Comparison of ENCODE assay signal across 9 mouse cellular contexts in the genomic region with DNA sequence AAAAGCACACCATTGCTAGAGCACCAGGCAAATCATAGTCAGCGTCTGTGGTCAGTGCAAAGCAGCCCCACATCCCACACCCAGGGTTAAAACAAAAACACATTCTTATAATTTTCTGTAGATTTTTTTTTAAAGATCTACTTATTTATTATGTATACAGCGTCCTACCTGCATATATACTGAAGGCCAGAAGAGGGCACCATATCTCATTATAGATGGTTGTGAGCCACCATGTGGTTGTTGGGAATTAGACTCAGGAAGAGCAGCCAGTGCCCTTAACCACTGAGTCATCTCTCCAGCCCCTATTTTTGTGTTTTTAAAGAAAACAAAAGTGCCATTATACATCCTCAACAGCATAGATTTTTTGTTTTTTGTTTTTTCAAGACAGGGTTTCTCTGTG. TPM values are rescaled to one million over a fixed set of nuclear protein-coding genes. Genes with fewer than 3 reads are reported as not detected.
DNase-seq lines count a peak whose midpoint lies in the region; ATAC-seq and TF ChIP-seq lines count a peak whose summit lies in the region.
"Had no signal": no experiment of that assay in that cellular context is flagged by ENCODE, and none has a peak within 500 bp of the region (broad histone marks: within the 10 kb centered on the region; RNA-seq: fewer than 3 reads in every experiment).

No protein-coding gene starts in this region.

- TF ChIP-seq EP300 in CH12.LX (IDR thresholded peaks at IDR 0.05; ENCODE audit: low read length), result no peak

- DNase-seq in kidney, adult 8-10 months, result peak; percentile 49 to 51
- peak; percentile 62 to 69 for DNase-seq in B cell, adult 2 months
- peak; percentile 49 for DNase-seq in CH12.LX (ENCODE audit: extremely low read depth)
- peak; percentile 26 to 31 for DNase-seq in heart, postnatal 36 days
- DNase-seq in thymus, postnatal 4 days, result peak; percentile 37
- no peak for DNase-seq in adrenal gland, adult 8-10 months

- no peak for ATAC-seq in kidney, embryonic 14.5 days (ENCODE audit: low FRiP score, low TSS enrichment)
- no peak for ATAC-seq in megakaryocyte, adult 5-6 weeks (ENCODE audit: poor library complexity, severe bottlenecking)

- intact Hi-C loops in heart, postnatal 36 days (cut with DNase I), result loop anchor here (2.0 to 5.0 kb wide), 3 partner anchors 34 to 159 kb away; partner anchors contain the start of genes Dolk and Nup188

- H3K27ac ChIP-seq in kidney, embryonic 14.5 days (ENCODE audit: low read depth, low read length), result no peak overlapping the region
- H3K27ac ChIP-seq in CH12.LX (ENCODE audit: insufficient read depth, low read depth), result no peak overlapping the region
- H3K27ac ChIP-seq: lung, embryonic 15.5 days had no signal

- no peaks in the 10 kb centered on the region for H3K9me3 ChIP-seq in kidney, embryonic 14.5 days (ENCODE audit: control insufficient read depth, low read length)
- H3K9me3 ChIP-seq in CH12.LX (replicated peaks; ENCODE audit: low read length), result no peaks in the 10 kb centered on the region
- H3K9me3 ChIP-seq: lung, embryonic 15.5 days had no signal

- in situ Hi-C loops in CH12.LX (cut with MboI; ENCODE audit: low pct_ligation_motif_present, low pct_unique_long_range_greater_than_20kb, low sequenced_read_pairs), result no loop called here

- no peaks in the 10 kb centered on the region for H3K27me3 ChIP-seq in kidney, embryonic 14.5 days (ENCODE audit: control insufficient read depth, insufficient read depth, low read length)
- no peaks in the 10 kb centered on the region for H3K27me3 ChIP-seq in CH12.LX (replicated peaks)
- H3K27me3 ChIP-seq: lung, embryonic 15.5 days had no signal

- H3K4me2 ChIP-seq in kidney, embryonic 14.5 days (replicated peaks; ENCODE audit: low read depth, low read length), result no peak overlapping the region
- H3K4me2 ChIP-seq in CH12.LX (ENCODE audit: insufficient read depth, low read depth, poor library complexity, severe bottlenecking), result no peak overlapping the region
- H3K4me2 ChIP-seq: lung, embryonic 15.5 days had no signal

- TF ChIP-seq POLR2A in CH12.LX (IDR thresholded peaks at IDR 0.05; ENCODE audit: low read depth, low read length), result no peak

- WGBS in kidney, embryonic 14.5 days, result 41% methylated on average over 2 of the region's 2 CpGs

- H3K79me2 ChIP-seq in CH12.LX (replicated peaks; ENCODE audit: control insufficient read depth, extremely low read depth, insufficient read depth, poor library complexity, severe bottlenecking), result no peaks in the 10 kb centered on the region

- H3K36me3 ChIP-seq in kidney, embryonic 14.5 days (ENCODE audit: control insufficient read depth, insufficient read depth, low read length), result no peaks in the 10 kb centered on the region
- H3K36me3 ChIP-seq in CH12.LX (replicated peaks in 1 of 2; ENCODE audit: control insufficient read depth in 1 of 2, insufficient read depth in 1 of 2, low read length in 1 of 2), result no peaks in the 10 kb centered on the region
- H3K36me3 ChIP-seq: lung, embryonic 15.5 days had no signal

- dilution Hi-C loops in CH12.LX (cut with MboI; ENCODE audit: extremely low pct_ligation_motif_present, extremely low pct_unique_long_range_greater_than_20kb, low sequenced_read_pairs), result no loop called here

- peak; percentile 30 to 88; a peak in 3 of 4 replicates for TF ChIP-seq CTCF in CH12.LX (conservative IDR thresholded peaks at IDR 0.05 in 1 of 2, IDR thresholded peaks at IDR 0.05 in 1 of 2; ENCODE audit: low read depth in 2 of 2, low read length in 2 of 2)

- no peak overlapping the region for H3K4me3 ChIP-seq in kidney, embryonic 14.5 days (ENCODE audit: low read length)
- no peak overlapping the region for H3K4me3 ChIP-seq in CH12.LX (replicated peaks in 1 of 3; ENCODE audit: low read depth in 2 of 3, low read length in 2 of 3, poor library complexity in 1 of 3)
- H3K4me3 ChIP-seq: lung, embryonic 15.5 days had no signal

- peak; percentile 46 for TF ChIP-seq RAD21 in CH12.LX (IDR thresholded peaks at IDR 0.05; ENCODE audit: low read depth, low read length)

- peaks cover 9% of the 10 kb centered on the region; the same call in 1 of the 2 replicates for H3K4me1 ChIP-seq in kidney, embryonic 14.5 days (ENCODE audit: control insufficient read depth, insufficient read depth, low read length)
- peaks cover 0 to 18% of the 10 kb centered on the region in 2 experiments; a peak in 2 of 4 replicates for H3K4me1 ChIP-seq in CH12.LX (ENCODE audit: control insufficient read depth in 1 of 2, insufficient read depth in 2 of 2)

- H3K9ac ChIP-seq in kidney, embryonic 14.5 days (ENCODE audit: low read depth, low read length), result no peak overlapping the region
- no peak overlapping the region for H3K9ac ChIP-seq in CH12.LX (ENCODE audit: insufficient read depth, low read depth)
- H3K9ac ChIP-seq: lung, embryonic 15.5 days had no signal

TF ChIP-seq in CH12.LX, 34 proteins besides CTCF, POLR2A, EP300 and RAD21:
- peak; percentile 48; the same call in 1 of the 2 replicates for TF ChIP-seq MAX (IDR thresholded peaks at IDR 0.05; ENCODE audit: low read length)
- no peak for TF ChIP-seq ZKSCAN1 (IDR thresholded peaks at IDR 0.05; ENCODE audit: borderline replicate concordance, low read depth, low read length)
- peak; percentile 91 for TF ChIP-seq MYC (IDR thresholded peaks at IDR 0.05; ENCODE audit: low read depth, low read length)
- no peak for TF ChIP-seq NRF1 (IDR thresholded peaks at IDR 0.05; ENCODE audit: low read depth, low read length)
- TF ChIP-seq UBTF (IDR thresholded peaks at IDR 0.05; ENCODE audit: low read depth, low read length), result no peak
- no peak for TF ChIP-seq IRF4 (IDR thresholded peaks at IDR 0.05; ENCODE audit: low read depth, low read length)
- TF ChIP-seq ELF1 (IDR thresholded peaks at IDR 0.05; ENCODE audit: low read depth, low read length), result peak; percentile 23; the same call in 1 of the 2 replicates
- TF ChIP-seq SMC3 (IDR thresholded peaks at IDR 0.05; ENCODE audit: low read depth, low read length), result peak; percentile 58
- no peak for TF ChIP-seq HCFC1 (IDR thresholded peaks at IDR 0.05; ENCODE audit: low read depth, low read length)
- no peak for TF ChIP-seq ZMIZ1 (IDR thresholded peaks at IDR 0.05; ENCODE audit: low read depth, low read length)
- no peak for TF ChIP-seq NELFE (IDR thresholded peaks at IDR 0.05; ENCODE audit: low read depth, low read length)
- no peak for TF ChIP-seq ETS1 (conservative IDR thresholded peaks at IDR 0.05; ENCODE audit: low read depth, low read length)
- peak; percentile 50 for TF ChIP-seq ZNF384 (IDR thresholded peaks at IDR 0.05; ENCODE audit: low read depth, low read length)

RNA-seq across cellular contexts. Expression of gene Zer1, which starts 4.4 kb away (rescaled TPM):
- 9.4 and 11.9 TPM in 2 replicates for polyA plus RNA-seq in kidney, embryonic 14.5 days (2014; fragmentation: Nextera tagmentation; extraction: Ambion mirVana)
- total RNA-seq in CH12.LX (2012; rRNA removed), result 9.5 and 13.4 TPM in 2 replicates
- 4.8 and 5.5 TPM in 2 replicates for total RNA-seq in CH12.LX (2014; rRNA removed)
- 13.3 and 15.0 TPM in 2 replicates for polyA plus RNA-seq in CH12.LX (2012; ENCODE audit: insufficient read length, low read depth)
- 10 to 100 TPM; 24.3 to 27.3 TPM for total RNA-seq in heart, postnatal 36 days (2021)
- 10.1 and 11.7 TPM in 2 replicates for total RNA-seq in megakaryocyte, adult 5-6 weeks (2015)
- 8.7 and 10.7 TPM in 2 replicates for total RNA-seq in megakaryocyte, adult 5-6 weeks (2017)
- total RNA-seq in adrenal gland, adult 8-10 months (2022), result 10 to 100 TPM; 45.6 to 74.7 (median 58.5) TPM

RNA-seq across cellular contexts. Expression of gene Tbc1d13, which starts 4.8 kb away (rescaled TPM):
- 11.1 and 15.3 TPM in 2 replicates for polyA plus RNA-seq in kidney, embryonic 14.5 days (2014; fragmentation: Nextera tagmentation; extraction: Ambion mirVana)
- 32.1 and 35.1 TPM in 2 replicates for total RNA-seq in CH12.LX (2012; rRNA removed)
- total RNA-seq in CH12.LX (2014; rRNA removed), result 21.4 and 25.9 TPM in 2 replicates
- polyA plus RNA-seq in CH12.LX (2012; ENCODE audit: insufficient read length, low read depth), result 36.1 and 36.8 TPM in 2 replicates
- total RNA-seq in heart, postnatal 36 days (2021), result 10 to 100 TPM; 17.5 to 18.0 TPM
- total RNA-seq in megakaryocyte, adult 5-6 weeks (2015), result 21.2 and 25.8 TPM in 2 replicates
- 36.5 and 50.0 TPM in 2 replicates for total RNA-seq in megakaryocyte, adult 5-6 weeks (2017)
- total RNA-seq in adrenal gland, adult 8-10 months (2022), result 10 to 100 TPM; 58.6 to 71.5 (median 64.5) TPM

RNA-seq across cellular contexts. Expression of gene Zdhhc12, which starts 35.3 kb away (rescaled TPM):
- 36.3 and 40.9 TPM in 2 replicates for polyA plus RNA-seq in kidney, embryonic 14.5 days (2014; fragmentation: Nextera tagmentation; extraction: Ambion mirVana)
- 33.7 and 36.5 TPM in 2 replicates for total RNA-seq in CH12.LX (2012; rRNA removed)
- total RNA-seq in CH12.LX (2014; rRNA removed), result 15.3 and 15.6 TPM in 2 replicates
- 34.7 and 42.8 TPM in 2 replicates for polyA plus RNA-seq in CH12.LX (2012; ENCODE audit: insufficient read length, low read depth)
- total RNA-seq in heart, postnatal 36 days (2021), result 1 to 10 TPM; 4.1 to 4.7 TPM
- 20.3 and 24.6 TPM in 2 replicates for total RNA-seq in megakaryocyte, adult 5-6 weeks (2015)
- 8.2 and 10.7 TPM in 2 replicates for total RNA-seq in megakaryocyte, adult 5-6 weeks (2017)
- total RNA-seq in adrenal gland, adult 8-10 months (2022), result 10 to 100 TPM; 16.4 to 23.9 (median 17.6) TPM

RNA-seq across cellular contexts. Expression of gene Endog, which starts 42.5 kb away (rescaled TPM):
- polyA plus RNA-seq in kidney, embryonic 14.5 days (2014; fragmentation: Nextera tagmentation; extraction: Ambion mirVana), result 20.3 and 22.1 TPM in 2 replicates
- total RNA-seq in CH12.LX (2012; rRNA removed) (9.2 and 9.7 TPM in 2 replicates), CH12.LX (2014; rRNA removed) (0.23 TPM in 1 of 2 replicates, not detected in the other)
- polyA plus RNA-seq in CH12.LX (2012; ENCODE audit: insufficient read length, low read depth), result not detected in 2 replicates
- total RNA-seq in heart, postnatal 36 days (2021), result 10 to 100 TPM; 91.8 to 92.4 TPM
- 2.3 and 4.1 TPM in 2 replicates for total RNA-seq in megakaryocyte, adult 5-6 weeks (2015)
- 2.9 and 4.0 TPM in 2 replicates for total RNA-seq in megakaryocyte, adult 5-6 weeks (2017)
- 10 to 100 TPM; 21.9 to 43.0 (median 31.0) TPM for total RNA-seq in adrenal gland, adult 8-10 months (2022)

RNA-seq across cellular contexts. Expression of gene Spout1, which starts 49.5 kb away (rescaled TPM):
- 58.2 and 77.0 TPM in 2 replicates for polyA plus RNA-seq in kidney, embryonic 14.5 days (2014; fragmentation: Nextera tagmentation; extraction: Ambion mirVana)
- total RNA-seq in CH12.LX (2012; rRNA removed) (49.2 and 56.7 TPM in 2 replicates), CH12.LX (2014; rRNA removed) (34.8 and 38.4 TPM in 2 replicates)
- 62.3 and 63.7 TPM in 2 replicates for polyA plus RNA-seq in CH12.LX (2012; ENCODE audit: insufficient read length, low read depth)
- 1 to 10 TPM; 5.8 to 6.0 TPM for total RNA-seq in heart, postnatal 36 days (2021)
- 5.4 and 5.5 TPM in 2 replicates for total RNA-seq in megakaryocyte, adult 5-6 weeks (2015)
- 8.5 and 11.7 TPM in 2 replicates for total RNA-seq in megakaryocyte, adult 5-6 weeks (2017)
- 10 to 100 TPM; 22.9 to 28.7 (median 28.4) TPM for total RNA-seq in adrenal gland, adult 8-10 months (2022)
